Mouse (Mus musculus) lung, embryonic 14.5 days (tissue): ENCODE results near the gene Fcnb. TPM values are rescaled to one million over a fixed set of nuclear protein-coding genes. Genes with fewer than 3 reads are reported as not detected.

Experiments used
- ATAC-seq: fragments of 200-750 bp; cut with Nextera tagmentation; 2 replicates; pipeline ENCODE4 v1.8.0; 2017; ENCODE audit warnings: mild to moderate bottlenecking, moderate TSS enrichment, moderate library complexity; ENCODE audit not compliant: insufficient read depth
- DNase-seq: peaks from one replicate; pipeline ENCODE4 v3.0.0-alpha.2; 2015
- H3K27ac ChIP-seq: fragments of 300-500 bp; sonication (generic); 2 replicates; pipeline ENCODE4 v1.5.1; 2014; ENCODE audit warnings: low read depth, mild to moderate bottlenecking, moderate library complexity
- H3K27me3 ChIP-seq: fragments of 300-500 bp; sonication (generic); 2 replicates; pipeline ENCODE4 v1.6.1; 2014; ENCODE audit warnings: low read length, control low read depth; ENCODE audit not compliant: insufficient read depth
- H3K36me3 ChIP-seq: fragments of 300-500 bp; sonication (generic); 2 replicates; pipeline ENCODE4 v1.6.1; 2014; ENCODE audit warnings: control low read depth; ENCODE audit not compliant: insufficient read depth
- H3K4me1 ChIP-seq: fragments of 300-500 bp; sonication (generic); 2 replicates; pipeline ENCODE4 v1.6.1; 2014; ENCODE audit warnings: antibody characterized with exemption, control low read depth; ENCODE audit not compliant: insufficient read depth
- H3K4me2 ChIP-seq: fragments of 300-500 bp; sonication (generic); 2 replicates; pipeline ENCODE4 v1.6.1; 2014; ENCODE audit warnings: mild to moderate bottlenecking
- H3K4me3 ChIP-seq: fragments of 300-500 bp; sonication (generic); 2 replicates; pipeline ENCODE4 v1.5.1; 2014; ENCODE audit warnings: low read depth, low read length
- H3K9ac ChIP-seq: fragments of 300-500 bp; sonication (generic); 2 replicates; pipeline ENCODE4 v1.6.1; 2014
- H3K9me3 ChIP-seq: fragments of 300-500 bp; sonication (generic); 2 replicates; pipeline ENCODE4 v1.6.1; 2016; ENCODE audit warnings: low read depth, low read length, control low read depth
- CTCF ChIP-seq: IDR thresholded peaks from 2 replicates; pipeline ENCODE4 v1.5.1; 2016; ENCODE audit warnings: antibody characterized with exemption, low read depth
- WGBS: fragments of 180-500 bp; shearing (Covaris S2); extraction: QIAGEN DNeasy Blood & Tissue Kit; methylation state at CpG from one replicate; pipeline ENCODE4 v1.1.7; 2014; 5-methylcytosine and 5-hydroxymethylcytosine counted together
- polyA plus RNA-seq: library from polyadenylated mRNA; unstranded; fragments of >200 nt; fragmentation: Nextera tagmentation; extraction: Ambion mirVana; gene quantifications from 2 replicates; pipeline ENCODE4 v1.2.1, GENCODE M21; 2014

Fcnb gene
- 0.30 TPM in 1 of 2 replicates, not detected in the other for polyA plus RNA-seq

DNA sequence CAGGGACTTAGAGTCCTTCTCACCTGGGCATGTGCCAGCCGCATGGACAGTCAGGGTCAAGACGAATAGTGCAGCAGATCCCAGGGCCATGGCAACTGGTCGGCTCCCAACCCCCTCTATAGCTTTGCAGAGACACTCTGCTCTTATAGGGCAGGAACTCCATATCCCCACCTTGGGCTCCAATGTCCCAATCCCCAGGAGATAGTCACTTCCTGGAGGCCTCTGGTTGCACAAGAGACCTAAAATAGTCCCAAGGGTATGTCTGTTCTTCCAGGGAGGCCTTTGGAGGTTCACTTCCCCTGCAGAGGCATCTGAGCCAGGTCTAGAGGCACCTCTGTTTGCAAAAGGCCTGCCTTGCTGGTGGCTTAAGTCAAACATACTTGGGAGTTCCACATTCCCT, at the start of gene Fcnb:
Fcnb (minus strand) TSS at position 118 of the 400 bp plus-strand sequence.
- 70% methylated on average over 3 of the region's 3 CpGs for WGBS
- Histone ChIP-seq H3K9me3 (no peaks in the 10 kb centered on the region), H3K27me3 (no peaks in the 10 kb centered on the region), H3K36me3 (no peaks in the 10 kb centered on the region), H3K9ac (no peak within 1 kb of the TSS), H3K4me2 (no peak within 1 kb of the TSS), H3K4me3 (no peak within 1 kb of the TSS), H3K4me1 (no peaks in the 10 kb centered on the region), H3K27ac (no peak within 1 kb of the TSS)
- DNase-seq (no peak), ATAC-seq (no peak)
- TF ChIP-seq CTCF: no peak

DNA sequence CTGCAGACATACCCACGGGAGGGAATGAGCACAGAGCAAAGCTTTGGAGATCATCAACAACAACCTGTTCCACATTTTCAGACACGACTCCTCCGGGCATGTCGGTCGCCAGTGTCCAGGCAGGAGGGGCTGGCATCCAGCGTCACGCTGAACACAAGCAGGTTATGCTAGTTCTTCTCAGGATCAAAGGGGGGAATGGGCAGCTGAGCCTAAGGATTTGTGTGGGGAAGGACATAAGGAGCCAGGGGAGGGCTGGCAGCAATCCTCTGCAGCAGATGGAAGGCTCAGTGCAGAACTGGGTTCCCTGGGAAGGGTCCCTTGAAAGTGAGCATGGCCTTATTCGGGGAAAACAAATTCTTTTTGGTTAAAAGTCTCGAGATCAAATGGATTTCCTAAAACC, 49.1 kb upstream of the Fcnb start:
- no peak overlapping the region for H3K9ac ChIP-seq
- no peaks in the 10 kb centered on the region for H3K36me3 ChIP-seq
- TF ChIP-seq CTCF: no peak
- H3K27me3 ChIP-seq: no peaks in the 10 kb centered on the region
- no peaks in the 10 kb centered on the region for H3K9me3 ChIP-seq
- ATAC-seq: no peak
- no peak overlapping the region for H3K4me2 ChIP-seq
- no peak overlapping the region for H3K4me3 ChIP-seq
- no peak overlapping the region for H3K27ac ChIP-seq
- WGBS: 77% methylated on average over 9 of the region's 9 CpGs
- no peak for DNase-seq
- H3K4me1 ChIP-seq: peaks cover 7% of the 10 kb centered on the region

DNA sequence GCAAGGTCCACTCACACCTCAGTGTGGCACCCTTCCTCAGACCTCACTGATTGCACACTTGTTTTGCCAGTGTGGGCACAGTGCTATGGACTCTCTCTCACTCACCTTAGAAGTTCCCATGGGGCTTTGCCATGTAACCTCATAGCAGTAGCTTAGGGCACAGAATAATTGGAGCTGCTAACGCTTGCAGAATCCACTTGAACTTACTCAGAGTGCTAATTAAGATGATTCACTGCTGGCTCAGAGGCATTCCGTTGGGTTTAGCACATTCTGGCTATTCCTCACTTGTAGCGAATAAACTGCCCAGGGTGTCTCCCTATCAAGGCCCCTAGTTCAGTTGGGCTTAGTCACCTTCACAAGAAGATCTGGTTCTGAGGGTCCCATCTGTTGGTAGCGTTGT, 47.4 kb upstream of the Fcnb start:
- Histone ChIP-seq H3K27ac (no peak overlapping the region), H3K9me3 (no peaks in the 10 kb centered on the region), H3K4me3 (no peak overlapping the region), H3K4me2 (no peak overlapping the region), H3K27me3 (no peaks in the 10 kb centered on the region), H3K9ac (no peak overlapping the region), H3K36me3 (no peaks in the 10 kb centered on the region), H3K4me1 (no peaks in the 10 kb centered on the region)
- no peak for ATAC-seq
- 74% methylated on average over 4 of the region's 4 CpGs for WGBS
- no peak for DNase-seq
- TF ChIP-seq CTCF: no peak

DNA sequence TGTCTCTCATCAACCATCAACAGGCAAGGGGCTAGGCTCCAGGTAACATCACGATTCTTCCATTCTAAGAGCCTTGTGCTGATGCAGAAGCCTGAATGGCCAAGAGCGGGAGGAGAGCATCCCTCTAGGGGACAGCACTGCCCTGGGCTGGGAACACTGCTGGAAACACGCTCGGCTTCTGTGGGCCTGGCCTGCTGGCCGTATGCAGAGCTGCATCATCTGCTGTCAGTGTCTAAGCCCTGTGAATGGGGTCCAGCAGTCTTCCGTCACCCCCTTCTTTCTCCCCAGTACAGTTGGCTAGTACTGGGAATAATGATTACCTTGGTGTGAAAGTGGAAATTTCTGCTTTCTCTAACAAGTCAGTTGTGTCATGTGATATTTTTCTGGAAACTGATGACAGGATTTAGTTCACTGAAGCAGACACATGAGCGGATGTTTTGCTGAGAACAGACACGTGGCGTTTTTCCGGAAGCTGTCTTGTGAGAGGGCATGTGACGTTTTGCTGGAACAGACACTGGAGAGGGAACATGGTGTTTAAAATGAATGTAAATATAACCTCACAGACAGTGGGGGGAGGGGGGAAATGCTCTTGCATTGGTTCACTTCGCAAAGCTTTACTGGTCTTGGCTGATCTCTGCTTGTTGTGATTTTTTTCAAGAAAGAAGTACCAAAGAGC, 42.2 kb upstream of the Fcnb start:
- no peaks in the 10 kb centered on the region for H3K9me3 ChIP-seq
- DNase-seq: peak; percentile 84
- H3K27me3 ChIP-seq: no peaks in the 10 kb centered on the region
- H3K9ac ChIP-seq: no peak overlapping the region
- H3K4me2 ChIP-seq: no peak overlapping the region
- peak; percentile 36; the same call in 1 of the 2 replicates for TF ChIP-seq CTCF
- 37% methylated on average over 12 of the region's 12 CpGs for whole genome bisulfite sequencing
- peak; percentile 76 for ATAC-seq
- H3K36me3 ChIP-seq: no peaks in the 10 kb centered on the region
- H3K4me1 ChIP-seq: no peaks in the 10 kb centered on the region
- H3K27ac ChIP-seq: no peak overlapping the region
- no peak overlapping the region for H3K4me3 ChIP-seq

DNA sequence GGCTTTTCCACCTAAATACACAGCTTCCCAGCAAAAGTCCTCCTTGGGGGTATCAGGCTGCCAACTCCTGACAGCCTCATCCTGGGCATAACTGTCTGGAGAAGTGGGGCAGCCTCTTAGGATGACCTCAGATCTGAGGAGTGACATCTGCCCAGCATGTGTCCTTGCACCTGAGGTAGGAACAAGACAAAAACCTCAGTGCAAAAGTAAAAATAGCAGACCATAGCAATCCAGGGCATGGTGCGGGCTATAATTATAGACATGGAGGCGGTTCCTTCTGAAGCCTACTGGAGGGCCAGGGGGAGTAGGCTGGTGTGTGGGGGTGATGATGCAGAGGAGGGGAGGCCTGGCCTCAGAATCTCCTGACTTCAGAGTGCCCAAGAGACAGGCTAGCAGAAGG, 39.2 kb upstream of the Fcnb start:
- H3K4me1 ChIP-seq: no peaks in the 10 kb centered on the region
- no peaks in the 10 kb centered on the region for H3K9me3 ChIP-seq
- no peaks in the 10 kb centered on the region for H3K36me3 ChIP-seq
- H3K27me3 ChIP-seq: no peaks in the 10 kb centered on the region
- H3K9ac ChIP-seq: no peak overlapping the region
- no peak for TF ChIP-seq CTCF
- WGBS: 91% methylated on average over 2 of the region's 2 CpGs
- no peak overlapping the region for H3K4me2 ChIP-seq
- no peak overlapping the region for H3K4me3 ChIP-seq
- ATAC-seq (no peak), DNase-seq (no peak)
- H3K27ac ChIP-seq: no peak overlapping the region

DNA sequence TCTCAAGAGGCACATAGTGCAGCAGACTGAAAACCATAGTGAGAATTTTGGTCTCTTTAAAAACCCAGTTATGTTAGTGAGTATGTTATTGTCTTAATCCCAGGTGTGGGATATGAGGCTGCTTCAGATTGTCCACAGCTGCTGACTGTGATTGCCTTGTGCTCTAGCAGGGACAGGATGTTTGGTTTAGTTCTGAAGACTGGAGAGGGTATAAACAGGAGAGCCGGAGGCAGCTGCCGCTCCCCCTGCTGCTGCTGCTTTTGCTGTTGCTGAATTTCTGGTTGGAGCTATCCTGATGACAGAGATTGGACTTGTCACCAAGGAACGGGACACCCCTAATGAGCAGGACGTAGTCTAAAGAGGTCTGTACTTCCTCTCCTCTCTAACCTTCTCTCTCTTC, 36.6 kb upstream of the Fcnb start:
- H3K9me3 ChIP-seq: no peaks in the 10 kb centered on the region
- 30% methylated on average over 4 of the region's 4 CpGs for WGBS
- no peak for ATAC-seq
- TF ChIP-seq CTCF: no peak
- no peaks in the 10 kb centered on the region for H3K36me3 ChIP-seq
- no peaks in the 10 kb centered on the region for H3K27me3 ChIP-seq
- peak; percentile 47 for DNase-seq
- H3K4me1 ChIP-seq: no peaks in the 10 kb centered on the region
- no peak overlapping the region for H3K9ac ChIP-seq
- H3K4me2 ChIP-seq: no peak overlapping the region
- H3K27ac ChIP-seq: no peak overlapping the region; the same call in 1 of the 2 replicates
- no peak overlapping the region for H3K4me3 ChIP-seq

DNA sequence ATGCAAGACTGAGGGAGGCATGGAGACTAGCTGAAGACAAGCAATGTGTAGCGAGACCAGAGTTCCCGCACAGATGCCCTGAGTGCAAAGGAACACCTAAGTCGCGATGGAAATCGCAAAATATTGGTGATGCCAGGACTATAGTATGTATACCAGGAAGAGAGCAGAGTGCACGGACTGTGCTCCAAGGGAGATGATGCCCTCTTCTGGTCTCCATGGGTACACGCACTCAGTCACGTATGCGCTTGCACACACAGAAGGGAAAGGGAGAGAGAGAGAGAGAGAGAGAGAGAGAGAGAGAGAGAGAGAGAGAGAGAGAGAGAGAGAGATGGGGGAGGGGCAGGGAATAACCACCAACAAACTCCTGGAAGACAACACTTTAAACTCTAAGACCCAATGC, 35.7 kb upstream of the Fcnb start:
- H3K27ac ChIP-seq: no peak overlapping the region
- H3K36me3 ChIP-seq: no peaks in the 10 kb centered on the region
- WGBS: 96% methylated on average over 9 of the region's 9 CpGs
- H3K4me1 ChIP-seq: no peaks in the 10 kb centered on the region
- H3K4me2 ChIP-seq: no peak overlapping the region
- TF ChIP-seq CTCF: no peak
- H3K27me3 ChIP-seq: no peaks in the 10 kb centered on the region
- no peaks in the 10 kb centered on the region for H3K9me3 ChIP-seq
- DNase-seq: peak; percentile 12
- ATAC-seq: no peak
- H3K4me3 ChIP-seq: no peak overlapping the region
- H3K9ac ChIP-seq: no peak overlapping the region
